Mouse (Mus musculus) embryonic fibroblast, embryonic 13.5 days (primary cell): Measurements from ENCODE around the gene Ap3m1. TPM values are rescaled to one million over a fixed set of nuclear protein-coding genes. Genes with fewer than 3 reads are reported as not detected.

Source experiments
- H3K27ac ChIP-seq: 2 replicates; pipeline ENCODE4 v1.5.1; 2012; ENCODE audit warnings: low read length, control low read depth, inconsistent platforms; ENCODE audit not compliant: insufficient read depth
- H3K4me1 ChIP-seq: 2 replicates; pipeline ENCODE4 v1.6.1; 2011; ENCODE audit warnings: low read length; ENCODE audit not compliant: control insufficient read depth, insufficient read depth
- H3K4me3 ChIP-seq: 2 replicates; pipeline ENCODE4 v1.5.1; 2011; ENCODE audit warnings: mild to moderate bottlenecking, control low read depth, low read length; ENCODE audit not compliant: insufficient read depth
- CTCF ChIP-seq: IDR thresholded peaks from 2 replicates; pipeline ENCODE4 v1.5.1; 2011; ENCODE audit warnings: mild to moderate bottlenecking, control low read depth, low read length, moderate library complexity, borderline replicate concordance; ENCODE audit not compliant: insufficient read depth
- POLR2A ChIP-seq: IDR thresholded peaks from 2 replicates; pipeline ENCODE4 v1.6.1; 2011; ENCODE audit warnings: low read depth, mild to moderate bottlenecking, control low read depth, low read length, moderate library complexity
- polyA plus RNA-seq: library from polyadenylated mRNA; stranded (reverse); fragments of >200 nt; gene quantifications from 2 replicates; pipeline ENCODE4 v1.2.4, GENCODE M21; 2011; ENCODE audit warnings: low read depth; ENCODE audit not compliant: missing spikeins, insufficient read length

The Ap3m1 gene
- polyA plus RNA-seq, 1 experiment, result 102 TPM

DNA sequence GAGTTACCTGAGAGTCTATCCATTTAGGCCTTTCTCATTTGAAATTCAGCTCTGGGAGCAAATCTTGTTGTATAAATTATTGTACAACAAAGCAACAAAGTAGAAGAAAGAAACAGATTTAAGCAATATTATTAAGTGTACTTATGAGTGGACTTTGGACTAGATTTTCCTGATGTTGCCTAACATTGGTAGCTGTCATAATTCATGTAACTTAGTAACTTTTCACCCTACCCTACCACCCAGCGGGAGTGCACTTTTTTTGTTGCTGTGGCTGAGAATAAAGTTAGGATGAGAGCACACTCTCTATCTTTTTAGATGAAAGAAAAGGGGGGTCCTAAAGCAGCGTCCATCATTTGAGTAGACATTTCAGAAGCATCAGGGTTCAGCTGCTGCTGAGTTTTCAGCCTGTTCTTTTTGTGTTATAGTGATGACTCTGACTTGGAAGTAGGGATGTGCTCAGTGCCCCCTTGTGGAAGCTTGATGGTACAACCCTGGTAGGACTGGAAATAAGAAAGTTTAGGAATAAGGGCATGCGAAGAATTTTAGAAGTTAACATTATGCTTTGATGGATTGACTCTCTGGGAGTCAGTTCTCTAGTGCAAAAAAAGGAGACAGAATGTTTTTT lies 59.1 kb downstream of the Ap3m1 start:
- TF ChIP-seq CTCF, result no peak
- TF ChIP-seq POLR2A, result no peak
- no peak overlapping the region for H3K4me3 ChIP-seq
- H3K27ac ChIP-seq, result peak overlapping the region; percentile 8; the same call in 1 of the 2 replicates
- no peaks in the 10 kb centered on the region for H3K4me1 ChIP-seq

DNA sequence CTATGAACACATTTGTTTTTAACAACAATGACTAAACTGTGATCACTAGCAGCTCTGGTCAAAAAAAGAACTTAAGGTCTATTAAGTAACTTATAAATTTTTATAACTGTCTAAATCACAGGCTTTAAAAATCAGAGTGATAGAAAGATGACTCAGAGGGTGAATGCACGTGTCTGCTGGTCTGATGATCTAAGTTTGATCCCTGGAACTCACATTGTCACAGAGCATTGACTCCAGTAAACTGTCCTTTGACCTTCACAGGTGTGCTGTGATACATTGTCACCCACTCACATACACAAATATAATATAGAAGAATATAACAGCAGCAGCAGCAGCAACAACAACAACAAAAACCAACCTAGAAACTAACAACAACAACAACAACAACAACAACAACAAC lies 60.8 kb downstream of the Ap3m1 start:
- TF ChIP-seq CTCF (no peak), POLR2A (no peak)
- Histone ChIP-seq H3K4me3 (no peak overlapping the region), H3K27ac (no peak overlapping the region), H3K4me1 (no peaks in the 10 kb centered on the region)

DNA sequence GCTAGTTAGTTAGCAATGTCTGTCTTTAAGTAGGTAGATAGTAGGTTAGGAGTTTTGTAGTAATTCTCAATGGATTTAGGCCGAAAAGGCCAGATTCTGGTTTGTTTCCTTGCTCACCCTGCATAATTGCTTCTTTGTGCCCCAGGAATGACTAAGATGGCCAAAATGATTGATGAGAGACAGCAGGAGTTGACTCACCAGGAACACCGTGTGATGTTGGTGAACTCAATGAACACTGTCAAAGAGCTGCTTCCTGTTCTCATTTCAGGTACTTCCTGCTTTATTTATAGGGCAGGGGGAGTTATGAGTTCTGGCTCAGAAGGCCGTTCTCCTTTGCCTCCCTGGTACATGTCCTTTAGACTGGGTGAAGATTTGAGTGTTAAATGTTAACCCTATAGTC lies 66.8 kb downstream of the Ap3m1 start:
- Histone ChIP-seq H3K27ac (no peak overlapping the region), H3K4me3 (no peak overlapping the region), H3K4me1 (peaks cover 6% of the 10 kb centered on the region; the same call in 1 of the 2 replicates)
- TF ChIP-seq POLR2A, result no peak
- TF ChIP-seq CTCF, result no peak

DNA sequence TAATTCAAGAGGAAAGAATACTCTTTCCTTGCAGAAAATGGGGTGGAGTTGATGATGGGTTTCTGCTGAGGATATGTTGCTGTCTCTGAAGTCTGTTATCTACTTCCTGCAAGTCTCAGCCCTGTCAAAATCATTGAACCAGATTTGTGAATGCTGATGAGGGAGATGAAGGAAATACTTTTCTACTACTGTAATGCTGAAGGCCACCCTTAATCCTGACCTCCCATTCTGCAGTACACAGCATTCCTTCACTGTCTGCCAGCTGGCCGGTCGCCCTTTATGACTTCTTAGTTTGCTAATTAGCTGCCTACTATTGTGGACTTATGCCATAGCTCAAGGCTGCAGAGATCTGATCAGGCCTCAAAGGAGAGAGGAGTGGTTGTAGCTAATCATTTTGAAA lies 68.5 kb downstream of the Ap3m1 start:
- Histone ChIP-seq H3K4me3 (no peak overlapping the region), H3K4me1 (peaks cover 6% of the 10 kb centered on the region; the same call in 1 of the 2 replicates), H3K27ac (no peak overlapping the region; the same call in 1 of the 2 replicates)
- TF ChIP-seq POLR2A (no peak), CTCF (no peak)

Other genes with a start within 250 kb of the Ap3m1 start
- gene Plau, start 215.8 kb downstream of the Ap3m1 start, polyA plus RNA-seq, result 75.9 and 142 TPM in 2 replicates
- 494 and 636 TPM in 2 replicates for gene Vcl, start 123.1 kb downstream of the Ap3m1 start, polyA plus RNA-seq
- 114 and 117 TPM in 2 replicates for gene Adk, start 66 bp upstream of the Ap3m1 start, polyA plus RNA-seq